Mouse (Mus musculus) intestine, postnatal 0 days (tissue): ENCODE results near the gene Irs2. TPM values are rescaled to one million over a fixed set of nuclear protein-coding genes. Genes with fewer than 3 reads are reported as not detected.
A peak's percentile ranks its signal among the peaks of the same experiment; 100 is the strongest.

Source experiments
- ATAC-seq: fragments of 200-750 bp; cut with Nextera tagmentation; 2 replicates; pipeline ENCODE4 v1.8.0; 2017; ENCODE audit warnings: mild to moderate bottlenecking, moderate TSS enrichment, moderate library complexity
- H3K27ac ChIP-seq: fragments of 300-500 bp; sonication (generic); 2 replicates; pipeline ENCODE4 v1.5.1; 2014; ENCODE audit warnings: mild to moderate bottlenecking, low read depth, low read length, moderate library complexity
- H3K27me3 ChIP-seq: fragments of 300-500 bp; sonication (generic); replicated peaks from 2 replicates; pipeline ENCODE4 v1.6.1; 2014; ENCODE audit warnings: low read length, mixed read lengths; ENCODE audit not compliant: control insufficient read depth, insufficient read depth
- H3K36me3 ChIP-seq: fragments of 300-500 bp; sonication (generic); 2 replicates; pipeline ENCODE4 v1.6.1; 2014; ENCODE audit warnings: mild to moderate bottlenecking, moderate library complexity; ENCODE audit not compliant: control insufficient read depth, insufficient read depth
- H3K4me1 ChIP-seq: fragments of 300-500 bp; sonication (generic); replicated peaks from 2 replicates; pipeline ENCODE4 v1.6.1; 2014; ENCODE audit warnings: antibody characterized with exemption, low read length, mixed read lengths; ENCODE audit not compliant: control insufficient read depth, insufficient read depth
- H3K4me2 ChIP-seq: fragments of 300-500 bp; sonication (generic); replicated peaks from 2 replicates; pipeline ENCODE4 v1.6.1; 2014; ENCODE audit warnings: low read depth, mild to moderate bottlenecking, moderate library complexity
- H3K4me3 ChIP-seq: fragments of 300-500 bp; sonication (generic); 2 replicates; pipeline ENCODE4 v1.5.1; 2014; ENCODE audit warnings: low read depth, low read length
- H3K9ac ChIP-seq: fragments of 300-500 bp; sonication (generic); 2 replicates; pipeline ENCODE4 v1.6.1; 2014; ENCODE audit warnings: mild to moderate bottlenecking, low read depth, low read length
- H3K9me3 ChIP-seq: fragments of 300-500 bp; sonication (generic); 2 replicates; pipeline ENCODE4 v1.6.1; 2016; ENCODE audit warnings: mixed run types; ENCODE audit not compliant: control insufficient read depth
- CTCF ChIP-seq: sonication (generic); IDR thresholded peaks from 2 replicates; pipeline ENCODE4 v1.5.1; 2016; ENCODE audit warnings: low read depth, mild to moderate bottlenecking, control low read depth, antibody characterized with exemption, moderate library complexity
- WGBS: fragments of 180-500 bp; shearing (Covaris S2); extraction: QIAGEN DNeasy Blood & Tissue Kit; methylation state at CpG from one replicate; pipeline ENCODE4 v1.1.7; 2014; 5-methylcytosine and 5-hydroxymethylcytosine counted together
- polyA plus RNA-seq: library from polyadenylated mRNA; unstranded; fragments of >200 nt; fragmentation: Nextera tagmentation; extraction: Ambion mirVana; gene quantifications from 2 replicates; pipeline ENCODE4 v1.2.1, GENCODE M21; 2015

Irs2 gene
- polyA plus RNA-seq, 1 experiment from 2014 or later: 7.7 TPM

- no peak overlapping the region for H3K4me2 ChIP-seq
Measured at GRCm38 (mm10) chr8:10993582-10994216, 14.6 kb downstream of the Irs2 start.

GRCm38 (mm10) chr8:10992081-10992480 is 16.2 kb downstream of the Irs2 start:
- Histone ChIP-seq H3K27ac (no peak overlapping the region), H3K9ac (no peak overlapping the region), H3K9me3 (no peaks in the 10 kb centered on the region), H3K4me3 (no peak overlapping the region), H3K4me2 (no peak overlapping the region), H3K4me1 (peaks cover 3% of the 10 kb centered on the region), H3K27me3 (no peaks in the 10 kb centered on the region), H3K36me3 (peaks cover 19% of the 10 kb centered on the region)
- no peak for TF ChIP-seq CTCF
- 61% methylated on average over 8 of the region's 8 CpGs for WGBS
- ATAC-seq: peak; percentile 43; the same call in 1 of the 2 replicates

More at GRCm38 (mm10) chr8:10993582-10994216, 14.6 kb downstream of the Irs2 start:
- Histone ChIP-seq H3K36me3 (peaks cover 26% of the 10 kb centered on the region), H3K4me3 (no peak overlapping the region), H3K27ac (peak overlapping the region; percentile 15; the same call in 1 of the 2 replicates), H3K9ac (no peak overlapping the region), H3K9me3 (no peaks in the 10 kb centered on the region), H3K27me3 (no peaks in the 10 kb centered on the region), H3K4me1 (peaks cover 3% of the 10 kb centered on the region)
- ATAC-seq: peak; percentile 25; the same call in 1 of the 2 replicates
- TF ChIP-seq CTCF: no peak
- WGBS: 68% methylated on average over 10 of the region's 10 CpGs

GRCm38 (mm10) chr8:10991323-10991722 is 16.9 kb downstream of the Irs2 start:
- ATAC-seq: no peak
- Histone ChIP-seq H3K27me3 (no peaks in the 10 kb centered on the region), H3K4me2 (no peak overlapping the region), H3K36me3 (peaks cover 24% of the 10 kb centered on the region), H3K4me1 (peaks cover 3% of the 10 kb centered on the region; the same call in 1 of the 2 replicates), H3K9ac (no peak overlapping the region), H3K4me3 (no peak overlapping the region), H3K27ac (peak overlapping the region; percentile 41; the same call in 1 of the 2 replicates), H3K9me3 (no peaks in the 10 kb centered on the region)
- WGBS: 80% methylated on average over 2 of the region's 2 CpGs
- peak; percentile 30; the same call in 1 of the 2 replicates for TF ChIP-seq CTCF

GRCm38 (mm10) chr8:10990421-10991110 is 17.7 kb downstream of the Irs2 start:
- Histone ChIP-seq H3K4me2 (no peak overlapping the region), H3K4me1 (peaks cover 3% of the 10 kb centered on the region; the same call in 1 of the 2 replicates), H3K27ac (peak overlapping the region; percentile 41), H3K4me3 (no peak overlapping the region), H3K27me3 (no peaks in the 10 kb centered on the region), H3K36me3 (peaks cover 24% of the 10 kb centered on the region), H3K9me3 (no peaks in the 10 kb centered on the region), H3K9ac (no peak overlapping the region)
- WGBS: 27% methylated on average over 10 of the region's 10 CpGs
- ATAC-seq: peak; percentile 29; the same call in 1 of the 2 replicates
- TF ChIP-seq CTCF: no peak

DNA sequence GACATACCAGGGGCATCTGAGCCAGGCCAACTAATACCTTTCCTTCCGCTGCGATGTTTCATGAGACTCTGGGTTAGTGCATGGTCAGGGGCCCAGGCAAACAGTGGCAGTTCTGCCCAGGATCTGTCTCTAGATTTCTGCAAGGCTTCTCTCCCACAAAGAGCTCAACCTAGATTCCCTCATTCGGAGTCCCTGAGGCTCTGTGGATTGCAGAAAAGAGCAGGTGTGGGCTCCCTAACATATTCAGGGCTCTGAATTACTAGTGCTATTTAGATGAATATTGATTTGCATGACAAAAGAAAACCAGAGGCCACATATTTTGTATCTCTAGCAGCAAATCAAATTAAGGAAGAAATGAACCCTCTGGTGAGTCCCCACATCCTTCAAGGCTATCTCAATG is 18.3 kb downstream of the Irs2 start:
- H3K4me3 ChIP-seq: no peak overlapping the region
- no peaks in the 10 kb centered on the region for H3K9me3 ChIP-seq
- WGBS: 91% methylated on average over 3 of the region's 3 CpGs
- H3K27me3 ChIP-seq: no peaks in the 10 kb centered on the region
- no peak overlapping the region for H3K4me2 ChIP-seq
- H3K4me1 ChIP-seq: peaks cover 3% of the 10 kb centered on the region; the same call in 1 of the 2 replicates
- H3K27ac ChIP-seq: no peak overlapping the region
- ATAC-seq: no peak
- TF ChIP-seq CTCF: no peak
- peaks cover 25% of the 10 kb centered on the region for H3K36me3 ChIP-seq
- no peak overlapping the region for H3K9ac ChIP-seq

- ATAC-seq: no peak
- TF ChIP-seq CTCF: no peak
- WGBS: 97% methylated on average over 17 of the region's 17 CpGs
- no peak overlapping the region for H3K4me2 ChIP-seq
- H3K27ac ChIP-seq: peak overlapping the region; percentile 15; the same call in 1 of the 2 replicates
- H3K4me3 ChIP-seq: no peak overlapping the region
- peaks cover 38% of the 10 kb centered on the region for H3K36me3 ChIP-seq
- no peaks in the 10 kb centered on the region for H3K9me3 ChIP-seq
- H3K4me1 ChIP-seq: 0 out of 2 replicates have a peak, but pooled peaks cover 3% of the 10 kb centered on the region
- H3K27me3 ChIP-seq: no peaks in the 10 kb centered on the region
- no peak overlapping the region for H3K9ac ChIP-seq
Measured at GRCm38 (mm10) chr8:10986638-10987037, 21.6 kb downstream of the Irs2 start.
